8 mouse cellular contexts compared by ENCODE assay signal in genomic region chr11:102087931-102088898, GRCm38 (mm10). TPM values are rescaled to one million over a fixed set of nuclear protein-coding genes. Genes with fewer than 3 reads are reported as not detected.
DNase-seq lines count a peak whose midpoint lies in the region; ATAC-seq and TF ChIP-seq lines count a peak whose summit lies in the region.

Gene Mpp2 (minus strand): TSS chr11:102088515.

- no peak for TF ChIP-seq CTCF in lung, embryonic 14.5 days (IDR thresholded peaks at IDR 0.05; ENCODE audit: low read depth)

- WGBS in forebrain, embryonic 15.5 days = under 1% methylated on average over 49 of the region's 49 CpGs
- under 1% methylated on average over 49 of the region's 49 CpGs for WGBS in lung, embryonic 14.5 days

- intact Hi-C loops in heart, postnatal 14 days (cut with DNase I) = loop anchor here (2.0 kb wide), 1 partner anchor 27 kb away; no protein-coding TSS in a partner anchor

- peak; percentile 62 for ATAC-seq in forebrain, embryonic 15.5 days (replicated peaks)
- peak; percentile 74 for ATAC-seq in lung, embryonic 14.5 days (ENCODE audit: insufficient read depth)

- no peaks in the 10 kb centered on the region for H3K9me3 ChIP-seq in forebrain, embryonic 15.5 days
- H3K9me3 ChIP-seq in lung, embryonic 14.5 days (ENCODE audit: low read depth, low read length) = no peaks in the 10 kb centered on the region

- DNase-seq in R1 (ENCODE audit: low read depth, low spot score) = peak; percentile 80
- peak; percentile 74 to 82 for DNase-seq in cerebellum, adult 18-20 months
- peak; percentile 58 to 67 for DNase-seq in heart, postnatal 14 days
- peak; percentile 74 to 78 for DNase-seq in layer of hippocampus, adult 18-20 months (ENCODE audit: low spot score in 2 of 2)
- peak; percentile 92 for DNase-seq in lung, embryonic 14.5 days
- DNase-seq in ovary, adult 18-20 months (ENCODE audit: low spot score) = peak; percentile 57
- peak; percentile 83 for DNase-seq in yolk sac, embryonic 10.5 days (ENCODE audit: low spot score)

- H3K4me1 ChIP-seq in forebrain, embryonic 15.5 days = peaks cover 30% of the 10 kb centered on the region
- H3K4me1 ChIP-seq in lung, embryonic 14.5 days (ENCODE audit: insufficient read depth) = peaks cover 11% of the 10 kb centered on the region; the same call in 1 of the 2 replicates

- H3K36me3 ChIP-seq in forebrain, embryonic 15.5 days = no peaks in the 10 kb centered on the region
- H3K36me3 ChIP-seq in lung, embryonic 14.5 days (ENCODE audit: insufficient read depth) = no peaks in the 10 kb centered on the region

- H3K27ac ChIP-seq in forebrain, embryonic 15.5 days (replicated peaks) = peak within 1 kb of the TSS; percentile 99
- H3K27ac ChIP-seq in lung, embryonic 14.5 days (ENCODE audit: low read depth) = peak within 1 kb of the TSS; percentile 85

- no peaks in the 10 kb centered on the region for H3K27me3 ChIP-seq in forebrain, embryonic 15.5 days
- H3K27me3 ChIP-seq in lung, embryonic 14.5 days (ENCODE audit: insufficient read depth, low read length) = no peaks in the 10 kb centered on the region

- H3K4me2 ChIP-seq in forebrain, embryonic 15.5 days (replicated peaks) = peak within 1 kb of the TSS; percentile 79
- peak within 1 kb of the TSS; percentile 95 for H3K4me2 ChIP-seq in lung, embryonic 14.5 days

- H3K9ac ChIP-seq in forebrain, embryonic 15.5 days (replicated peaks) = peak within 1 kb of the TSS; percentile 67
- peak within 1 kb of the TSS; percentile 56 for H3K9ac ChIP-seq in lung, embryonic 14.5 days

- H3K4me3 ChIP-seq in forebrain, embryonic 15.5 days = peak within 1 kb of the TSS; percentile 58
- peak within 1 kb of the TSS; percentile 68 for H3K4me3 ChIP-seq in lung, embryonic 14.5 days (ENCODE audit: low read depth, low read length)

RNA-seq across cellular contexts. Expression of gene Mpp2, which starts in this region (rescaled TPM):
- 19.3 and 22.7 TPM in 2 replicates for polyA plus RNA-seq in forebrain, embryonic 15.5 days (2015; fragmentation: Nextera tagmentation; extraction: Ambion mirVana)
- total RNA-seq in heart, postnatal 14 days (2021) = 1 to 10 TPM; 2.7 to 3.8 TPM
- total RNA-seq in layer of hippocampus, adult 18-20 months (2021) = 100 to 1,000 TPM; 142 to 147 TPM
- 4.9 and 6.3 TPM in 2 replicates for polyA plus RNA-seq in lung, embryonic 14.5 days (2014; fragmentation: Nextera tagmentation; extraction: Ambion mirVana)

Comparison
In these comparisons a context has a peak if more than half of its experiments do, and no peak if none do; other contexts are left out.
1. Peak in every context shown above with its lines: DNase-seq, ATAC-seq, H3K4me3 ChIP-seq and H3K27ac ChIP-seq.
2. RNA of gene Mpp2 (total RNA-seq): 142 to 147 TPM in layer of hippocampus, adult 18-20 months; 2.7 to 3.8 TPM in heart, postnatal 14 days; every median in the first group is over 10 times any median in the second.